Comparison of ENCODE assay signal across 8 mouse cellular contexts in the genomic region with DNA sequence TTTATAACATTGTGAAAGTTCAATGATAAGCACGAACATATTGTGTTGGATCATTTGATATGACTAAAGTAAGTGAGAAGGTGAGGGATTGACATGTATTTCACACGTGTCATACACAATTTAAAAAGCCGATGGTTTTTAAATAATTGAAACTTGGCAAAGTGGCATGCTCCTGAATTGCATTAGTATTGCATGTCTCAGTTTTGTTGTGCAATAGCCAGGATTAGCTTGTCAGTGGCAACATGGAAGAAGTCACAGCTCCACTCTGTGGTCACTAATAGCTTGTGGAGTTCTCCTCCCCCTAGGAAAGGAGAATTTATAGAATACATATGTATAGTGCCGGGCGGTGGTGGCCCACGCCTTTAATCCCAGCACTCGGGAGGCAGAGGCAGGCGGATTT. TPM values are rescaled to one million over a fixed set of nuclear protein-coding genes. Genes with fewer than 3 reads are reported as not detected.
DNase-seq lines count a peak whose midpoint lies in the region; ATAC-seq and TF ChIP-seq lines count a peak whose summit lies in the region.

No protein-coding gene starts in this region.

- no peaks in the 10 kb centered on the region for H3K36me3 ChIP-seq in lung, postnatal 0 days (ENCODE audit: insufficient read depth, low read length)
- H3K36me3 ChIP-seq in liver, embryonic 11.5 days (ENCODE audit: control insufficient read depth, insufficient read depth, low read length): peaks cover 3% of the 10 kb centered on the region; the same call in 1 of the 2 replicates
- no peaks in the 10 kb centered on the region for H3K36me3 ChIP-seq in stomach, embryonic 15.5 days

- WGBS in lung, postnatal 0 days: 68% methylated on average over 8 of the region's 8 CpGs
- 76% methylated on average over 8 of the region's 8 CpGs for WGBS in liver, embryonic 11.5 days
- WGBS in stomach, embryonic 15.5 days: 71% methylated on average over 8 of the region's 8 CpGs

- peak; percentile 60 for ATAC-seq in lung, postnatal 0 days
- no peak for ATAC-seq in liver, embryonic 11.5 days (replicated peaks; ENCODE audit: low FRiP score)
- ATAC-seq in stomach, embryonic 15.5 days (ENCODE audit: insufficient read depth, low FRiP score, low read depth): no peak
- no peak for ATAC-seq in inflammation-experienced regulatory T-cells, adult 6 months

- no peak for TF ChIP-seq EP300 in lung, postnatal 0 days (IDR thresholded peaks at IDR 0.05)

- no peak overlapping the region; the same call in 1 of the 2 replicates for H3K4me3 ChIP-seq in lung, postnatal 0 days (ENCODE audit: low read depth, low read length)
- H3K4me3 ChIP-seq in liver, embryonic 11.5 days (ENCODE audit: low read depth, low read length): peak overlapping the region; percentile 91
- H3K4me3 ChIP-seq in stomach, embryonic 15.5 days (replicated peaks): no peak overlapping the region; the same call in 1 of the 2 replicates

- H3K27me3 ChIP-seq in lung, postnatal 0 days (replicated peaks; ENCODE audit: insufficient read depth, low read length): no peaks in the 10 kb centered on the region
- H3K27me3 ChIP-seq in liver, embryonic 11.5 days (replicated peaks; ENCODE audit: control insufficient read depth, insufficient read depth, low read length): no peaks in the 10 kb centered on the region
- H3K27me3 ChIP-seq in stomach, embryonic 15.5 days (replicated peaks): no peaks in the 10 kb centered on the region

- DNase-seq in adrenal gland, adult 2 months: peak; percentile 22
- DNase-seq in adrenal gland, postnatal 36 days: no peak
- peak; percentile 82 for DNase-seq in lung, postnatal 0 days (ENCODE audit: low spot score)
- DNase-seq in lung, adult 18-20 months: no peak
- no peak for DNase-seq in liver, embryonic 11.5 days (ENCODE audit: low spot score)
- no peak for DNase-seq in layer of hippocampus, adult 9-10 months (ENCODE audit: low spot score)

- H3K4me2 ChIP-seq in lung, postnatal 0 days (replicated peaks; ENCODE audit: low read depth, low read length): peak overlapping the region; percentile 100
- H3K4me2 ChIP-seq in liver, embryonic 11.5 days: peak overlapping the region; percentile 80
- H3K4me2 ChIP-seq in stomach, embryonic 15.5 days: peak overlapping the region; percentile 84

- H3K4me1 ChIP-seq in lung, postnatal 0 days (ENCODE audit: insufficient read depth, low read depth, low read length): no peaks in the 10 kb centered on the region; the same call in 1 of the 2 replicates
- peaks cover 7% of the 10 kb centered on the region; the same call in 1 of the 2 replicates for H3K4me1 ChIP-seq in liver, embryonic 11.5 days (replicated peaks; ENCODE audit: control insufficient read depth, insufficient read depth, low read length)
- H3K4me1 ChIP-seq in stomach, embryonic 15.5 days: no peaks in the 10 kb centered on the region

- peak; percentile 41 for TF ChIP-seq CTCF in lung, postnatal 0 days (IDR thresholded peaks at IDR 0.05)

- no peak overlapping the region for H3K27ac ChIP-seq in lung, postnatal 0 days (ENCODE audit: low read length)
- no peak overlapping the region for H3K27ac ChIP-seq in liver, embryonic 11.5 days (ENCODE audit: low read depth, low read length)
- H3K27ac ChIP-seq in stomach, embryonic 15.5 days: no peak overlapping the region

- H3K9me3 ChIP-seq in lung, postnatal 0 days (ENCODE audit: low read length): no peaks in the 10 kb centered on the region
- H3K9me3 ChIP-seq in liver, embryonic 11.5 days (ENCODE audit: control insufficient read depth, low read length): no peaks in the 10 kb centered on the region
- no peaks in the 10 kb centered on the region for H3K9me3 ChIP-seq in stomach, embryonic 15.5 days

- H3K9ac ChIP-seq in lung, postnatal 0 days (replicated peaks; ENCODE audit: low read depth): no peak overlapping the region
- no peak overlapping the region for H3K9ac ChIP-seq in liver, embryonic 11.5 days (ENCODE audit: low read depth, low read length)
- H3K9ac ChIP-seq in stomach, embryonic 15.5 days: no peak overlapping the region

RNA-seq across cellular contexts. Expression of gene Abraxas1, which starts 0.6 kb away (rescaled TPM):
- 10 to 100 TPM; 11.6 to 14.0 TPM for total RNA-seq in adrenal gland, adult 2 months (2021)
- polyA plus RNA-seq in adrenal gland, adult 2 months (2012; rRNA removed): 1.8 and 2.4 TPM in 2 replicates
- total RNA-seq in adrenal gland, postnatal 36 days (2021): 10 to 100 TPM; 11.5 to 12.7 TPM
- polyA plus RNA-seq in lung, postnatal 0 days (2015; fragmentation: Nextera tagmentation; extraction: Ambion mirVana): 11.4 and 11.6 TPM in 2 replicates
- polyA plus RNA-seq in liver, embryonic 11.5 days (2014; fragmentation: Nextera tagmentation; extraction: Ambion mirVana): 36.8 and 37.4 TPM in 2 replicates
- 27.9 TPM in 2 replicates for polyA plus RNA-seq in stomach, embryonic 15.5 days (2015; fragmentation: Nextera tagmentation; extraction: Ambion mirVana)
- 10 to 100 TPM; 16.4 to 30.6 (median 28.2) TPM for polyA plus RNA-seq in inflammation-experienced regulatory T-cells, adult 6 months (2017; shearing (Covaris generic))

RNA-seq across cellular contexts. Expression of gene Mrps18c, which starts 22.9 kb away (rescaled TPM):
- 10 to 100 TPM; 86.0 to 97.4 TPM for total RNA-seq in adrenal gland, adult 2 months (2021)
- polyA plus RNA-seq in adrenal gland, adult 2 months (2012; rRNA removed): 5.2 and 5.4 TPM in 2 replicates
- 100 to 1,000 TPM in 1 of 2 experiments, 10 to 100 TPM in 1; 84.3 to 105 TPM for total RNA-seq in adrenal gland, postnatal 36 days (2021)
- 118 and 145 TPM in 2 replicates for polyA plus RNA-seq in lung, postnatal 0 days (2015; fragmentation: Nextera tagmentation; extraction: Ambion mirVana)
- 210 and 211 TPM in 2 replicates for polyA plus RNA-seq in liver, embryonic 11.5 days (2014; fragmentation: Nextera tagmentation; extraction: Ambion mirVana)
- polyA plus RNA-seq in stomach, embryonic 15.5 days (2015; fragmentation: Nextera tagmentation; extraction: Ambion mirVana): 169 and 170 TPM in 2 replicates
- 100 to 1,000 TPM; 152 to 208 (median 162) TPM for polyA plus RNA-seq in inflammation-experienced regulatory T-cells, adult 6 months (2017; shearing (Covaris generic))

RNA-seq across cellular contexts. Expression of gene Helq, which starts 23.0 kb away (rescaled TPM):
- total RNA-seq in adrenal gland, adult 2 months (2021): 10 to 100 TPM in 1 of 2 experiments, 1 to 10 TPM in 1; 6.7 to 10.4 TPM
- polyA plus RNA-seq in adrenal gland, adult 2 months (2012; rRNA removed): 2.7 and 4.0 TPM in 2 replicates
- total RNA-seq in adrenal gland, postnatal 36 days (2021): 1 to 10 TPM; 6.1 to 7.5 TPM
- 5.3 and 6.8 TPM in 2 replicates for polyA plus RNA-seq in lung, postnatal 0 days (2015; fragmentation: Nextera tagmentation; extraction: Ambion mirVana)
- polyA plus RNA-seq in liver, embryonic 11.5 days (2014; fragmentation: Nextera tagmentation; extraction: Ambion mirVana): 28.2 and 29.4 TPM in 2 replicates
- 13.3 and 14.9 TPM in 2 replicates for polyA plus RNA-seq in stomach, embryonic 15.5 days (2015; fragmentation: Nextera tagmentation; extraction: Ambion mirVana)
- polyA plus RNA-seq in inflammation-experienced regulatory T-cells, adult 6 months (2017; shearing (Covaris generic)): 10 to 100 TPM; 11.7 to 17.9 (median 17.4) TPM

RNA-seq across cellular contexts. Expression of gene Gpat3, which starts 24.1 kb away (rescaled TPM):
- total RNA-seq in adrenal gland, adult 2 months (2021): 10 to 100 TPM; 10.5 to 37.6 TPM
- 2.0 and 4.7 TPM in 2 replicates for polyA plus RNA-seq in adrenal gland, adult 2 months (2012; rRNA removed)
- total RNA-seq in adrenal gland, postnatal 36 days (2021): 10 to 100 TPM; 14.7 to 15.1 TPM
- 2.3 and 2.9 TPM in 2 replicates for polyA plus RNA-seq in lung, postnatal 0 days (2015; fragmentation: Nextera tagmentation; extraction: Ambion mirVana)
- 0.60 and 1.2 TPM in 2 replicates for polyA plus RNA-seq in liver, embryonic 11.5 days (2014; fragmentation: Nextera tagmentation; extraction: Ambion mirVana)
- polyA plus RNA-seq in stomach, embryonic 15.5 days (2015; fragmentation: Nextera tagmentation; extraction: Ambion mirVana): 3.7 and 5.1 TPM in 2 replicates
- 1 to 10 TPM in 2 of 3 experiments, under 1 TPM in 1; 0.74 to 2.4 (median 2.3) TPM for polyA plus RNA-seq in inflammation-experienced regulatory T-cells, adult 6 months (2017; shearing (Covaris generic))

Comparison
In these comparisons a context has a peak if more than half of its experiments do, and no peak if none do; other contexts are left out.
1. DNase-seq: peak in adrenal gland, adult 2 months (single experiment) and lung, postnatal 0 days (single experiment); none in adrenal gland, postnatal 36 days (0 of 2), lung, adult 18-20 months (0 of 2), liver, embryonic 11.5 days (single experiment) and layer of hippocampus, adult 9-10 months (single experiment).
2. RNA of gene Mrps18c, which starts 22.9 kb away (polyA plus RNA-seq): 210 to 211 TPM in liver, embryonic 11.5 days, 169 to 170 TPM in stomach, embryonic 15.5 days, 152 to 208 TPM in inflammation-experienced regulatory T-cells, adult 6 months and 118 to 145 TPM in lung, postnatal 0 days; 5.2 to 5.4 TPM in adrenal gland, adult 2 months; every median in the first group is over 10 times any median in the second.
3. Peak in every context shown above with its lines, with median percentiles within 50 percentile points of each other: H3K4me2 ChIP-seq.